Mouse (Mus musculus) layer of hippocampus, adult 2 months (tissue): Measurements from ENCODE around the gene Pkn3. TPM values are rescaled to one million over a fixed set of nuclear protein-coding genes. Genes with fewer than 3 reads are reported as not detected.
A peak's percentile ranks its signal among the peaks of the same experiment; 100 is the strongest.

Experiments
- DNase-seq, 2 experiments: peaks; one replicate each; pipeline ENCODE4 v3.0.0; 2022; ENCODE audit warnings: low spot score in 2 of 2
- H3K27ac ChIP-seq: fragments of 200-600 bp; 2 replicates; pipeline ENCODE4 v1.8.1; 2022
- H3K4me3 ChIP-seq: fragments of 200-600 bp; 2 replicates; pipeline ENCODE4 v1.8.1; 2022; ENCODE audit warnings: mild to moderate bottlenecking
- CTCF ChIP-seq: fragments of 200-600 bp; conservative IDR thresholded peaks from 2 replicates; pipeline ENCODE4 v1.8.1; 2022; ENCODE audit warnings: antibody characterized with exemption, mild to moderate bottlenecking, moderate library complexity
- total RNA-seq, 2 experiments: library from RNA; stranded (reverse); gene quantifications; 2 replicates each; pipeline ENCODE4 v1.2.3; 2021

Pkn3 gene
- total RNA-seq, 2 experiments from 2014 or later = 1.7 to 2.1 TPM

DNA sequence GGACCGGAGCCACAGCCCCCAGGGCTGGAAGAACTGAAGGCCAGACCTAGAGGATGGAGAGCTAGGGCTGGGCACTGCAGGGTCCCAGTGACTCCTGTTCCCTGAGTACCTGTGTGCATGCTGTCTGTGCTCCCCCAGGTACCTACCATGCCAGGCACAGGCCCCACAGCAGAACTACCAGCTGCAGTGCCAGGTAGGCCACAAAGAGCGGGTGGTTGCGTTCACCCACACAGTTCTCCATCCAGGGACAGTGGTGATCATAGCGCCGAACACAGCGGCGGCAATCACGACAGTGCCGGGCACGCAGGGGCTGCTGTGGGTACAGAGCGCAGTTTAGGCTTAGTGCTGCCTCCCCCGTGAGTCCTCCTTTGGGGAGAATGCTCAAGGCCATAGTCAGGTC lies 14.0 kb downstream of the Pkn3 start:
- no peak overlapping the region for H3K4me3 ChIP-seq
- DNase-seq = no peak
- H3K27ac ChIP-seq = no peak overlapping the region
- TF ChIP-seq CTCF = no peak

DNA sequence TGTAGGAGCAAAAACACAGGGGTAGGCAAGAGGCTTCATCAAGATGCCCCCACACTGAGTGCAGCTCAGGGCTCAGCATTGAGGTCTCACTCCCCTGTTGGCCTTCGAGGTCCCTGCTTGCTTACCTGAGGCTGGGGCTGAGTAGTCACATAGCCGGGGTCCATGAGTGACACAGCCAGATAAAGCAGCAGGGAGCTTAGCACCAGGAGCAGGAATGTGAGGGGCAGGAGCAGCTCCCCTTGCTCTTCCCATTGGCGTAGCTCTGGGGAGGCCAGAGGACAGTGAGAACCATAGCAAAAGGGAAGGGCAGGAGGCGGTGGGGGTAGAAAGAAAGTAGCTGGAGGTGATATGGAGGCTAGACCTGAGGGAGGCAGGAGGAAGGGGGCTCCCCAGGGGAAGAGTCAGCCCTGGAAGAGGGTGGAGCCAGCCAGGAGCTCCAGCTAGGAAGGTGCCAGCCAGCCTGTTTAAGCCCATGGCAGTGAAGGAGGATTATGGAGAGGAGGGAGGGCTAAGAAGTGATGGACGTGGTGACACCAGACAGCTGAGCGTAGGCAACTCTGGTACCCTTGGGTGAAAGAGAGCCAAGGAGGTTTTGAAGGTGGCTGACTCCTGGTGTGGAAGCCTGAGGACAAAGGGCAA lies 14.9 kb downstream of the Pkn3 start:
- no peak for TF ChIP-seq CTCF
- Histone ChIP-seq H3K4me3 (no peak overlapping the region; the same call in 1 of the 2 replicates), H3K27ac (no peak overlapping the region)
- DNase-seq = no peak

DNA sequence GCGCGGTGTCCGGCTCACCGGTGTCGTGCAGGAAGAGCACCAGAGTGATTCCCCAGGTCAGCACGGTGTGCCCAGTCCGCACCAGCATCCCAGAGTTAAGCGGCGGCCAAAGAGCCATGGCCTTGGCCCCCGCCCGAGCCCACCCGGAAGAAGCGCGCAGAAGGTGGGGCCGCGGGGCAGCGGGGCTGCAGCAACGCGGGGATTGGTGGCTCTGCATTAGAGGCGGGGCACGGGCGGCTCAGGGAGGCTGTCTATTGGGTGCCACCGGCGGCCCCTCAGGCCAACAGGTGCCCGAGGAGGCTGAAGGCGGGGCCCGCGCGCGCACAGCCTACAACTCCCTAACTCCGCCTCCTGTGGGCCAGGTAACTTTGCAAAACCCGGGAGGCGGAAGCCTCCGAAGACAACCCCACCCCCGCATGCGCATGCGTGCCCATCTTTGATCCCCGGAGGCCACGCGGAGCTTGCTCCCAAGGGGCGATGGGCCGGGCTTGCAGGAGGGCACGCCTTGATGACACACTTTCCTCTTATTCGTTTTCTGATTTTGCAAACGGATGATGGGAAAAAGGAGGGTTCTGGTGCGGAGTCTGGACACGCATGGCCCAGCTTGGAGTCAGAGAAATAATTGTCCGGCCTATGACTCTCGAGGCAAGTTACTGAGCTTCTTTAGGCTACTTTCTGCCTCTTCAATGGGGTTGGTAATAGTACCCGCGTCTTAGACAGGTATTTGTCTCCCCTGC lies 16.2 kb downstream of the Pkn3 start, which contains the start of gene Zdhhc12:
Gene Zdhhc12, minus strand, starts transcription at position 178 of the 737 bp plus-strand sequence.
- H3K4me3 ChIP-seq = peak within 1 kb of the TSS; percentile 84
- TF ChIP-seq CTCF = no peak; the same call in 1 of the 2 replicates
- H3K27ac ChIP-seq = peak within 1 kb of the TSS; percentile 86
- peak; percentile 89 to 95 for DNase-seq

DNA sequence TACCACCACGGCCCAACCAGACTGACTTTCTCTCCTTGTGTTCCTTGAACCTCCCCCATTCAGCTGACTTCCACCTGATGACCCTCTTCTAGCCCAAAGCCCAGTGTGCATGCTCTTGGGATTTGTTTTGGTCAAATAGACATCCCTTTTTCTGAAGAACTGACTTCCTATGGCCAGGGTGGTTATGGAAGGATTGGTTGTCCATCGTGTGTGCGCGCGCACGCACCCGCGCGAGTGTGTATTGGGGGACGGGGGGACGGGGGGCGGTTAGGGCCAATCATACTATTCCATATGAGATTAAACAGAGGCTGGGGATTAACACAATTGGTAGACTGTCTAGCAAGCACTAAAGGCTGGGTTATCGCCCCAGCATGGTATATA lies 16.7 kb downstream of the Pkn3 start:
- no peak for DNase-seq
- H3K27ac ChIP-seq = peak overlapping the region; percentile 86

DNA sequence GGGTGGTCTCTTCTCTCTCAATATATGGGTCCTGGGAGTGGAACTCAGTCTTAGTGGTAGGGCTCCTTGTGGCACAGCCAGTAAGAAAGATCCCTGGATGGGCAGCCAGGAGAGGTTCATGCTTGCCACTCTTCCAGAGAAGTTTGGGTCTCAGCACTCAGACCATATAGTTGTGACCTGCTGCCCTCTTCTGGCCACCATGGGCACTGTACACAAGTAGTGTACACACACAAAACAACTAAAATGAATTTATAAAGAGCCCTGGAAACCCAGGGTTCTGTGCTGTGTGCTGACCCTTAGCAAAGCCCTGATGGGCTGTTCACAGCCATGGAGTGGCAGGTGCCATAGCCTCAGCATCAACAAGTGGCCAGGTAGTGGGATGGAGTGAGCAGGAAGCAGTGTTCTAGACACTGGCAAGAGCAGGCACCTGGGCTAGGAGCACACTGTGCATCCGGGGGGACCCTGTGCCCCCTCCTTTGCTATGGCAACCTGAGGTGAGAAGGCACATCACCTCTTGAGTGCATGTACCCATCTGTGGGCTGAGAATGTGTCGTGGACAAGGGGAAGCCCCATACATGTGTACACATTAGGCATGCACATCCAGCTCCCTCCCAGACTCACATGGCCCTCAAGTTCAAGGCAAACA lies 18.5 kb downstream of the Pkn3 start:
- no peak overlapping the region for H3K27ac ChIP-seq
- no peak overlapping the region for H3K4me3 ChIP-seq
- DNase-seq = no peak
- TF ChIP-seq CTCF = peak; percentile 77

More for the DNA sequence above, 16.7 kb downstream of the Pkn3 start:
- TF ChIP-seq CTCF = no peak
- peak overlapping the region; percentile 84 for H3K4me3 ChIP-seq

- H3K4me3 ChIP-seq = no peak overlapping the region
- no peak for DNase-seq
- H3K27ac ChIP-seq = no peak overlapping the region
- peak; percentile 44 for TF ChIP-seq CTCF
These were observed 22.7 kb downstream of the Pkn3 start for GRCm38 (mm10) chr2:30100214-30100613.

GRCm38 (mm10) chr2:30106364-30106763 lies 28.9 kb downstream of the Pkn3 start:
- H3K27ac ChIP-seq = no peak overlapping the region
- H3K4me3 ChIP-seq = no peak overlapping the region
- peak; percentile 82 for TF ChIP-seq CTCF
- DNase-seq = peak in 1 of 2 experiments; percentile 52

GRCm38 (mm10) chr2:30107646-30108045 lies 30.2 kb downstream of the Pkn3 start:
- no peak for TF ChIP-seq CTCF
- DNase-seq = no peak
- no peak overlapping the region for H3K27ac ChIP-seq
- H3K4me3 ChIP-seq = no peak overlapping the region

GRCm38 (mm10) chr2:30108260-30108659 lies 30.8 kb downstream of the Pkn3 start:
- no peak for TF ChIP-seq CTCF
- H3K4me3 ChIP-seq = no peak overlapping the region

DNA sequence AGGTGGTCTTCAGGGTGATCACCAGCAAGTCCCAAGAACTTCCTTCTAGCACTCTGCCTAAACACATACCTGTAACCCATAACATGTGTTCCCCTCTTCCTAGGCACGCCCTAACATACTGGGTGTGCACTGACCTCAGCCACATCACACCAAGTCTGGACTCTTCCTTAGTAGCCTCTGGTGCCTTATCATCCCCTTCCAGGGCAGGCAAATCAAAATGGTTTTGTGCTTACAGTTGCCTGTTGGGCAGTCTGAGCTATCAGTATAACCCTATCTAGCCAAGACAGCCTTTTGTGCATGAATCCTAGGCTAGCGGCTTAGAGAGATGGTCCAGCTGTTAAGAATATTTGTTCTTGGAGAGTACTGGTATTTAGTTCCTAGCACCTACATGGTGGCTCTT lies 34.0 kb downstream of the Pkn3 start:
- no peak for TF ChIP-seq CTCF
- H3K27ac ChIP-seq = no peak overlapping the region
- no peak for DNase-seq
- no peak overlapping the region for H3K4me3 ChIP-seq

More at GRCm38 (mm10) chr2:30108260-30108659, 30.8 kb downstream of the Pkn3 start:
- no peak overlapping the region for H3K27ac ChIP-seq
- DNase-seq = no peak

DNA sequence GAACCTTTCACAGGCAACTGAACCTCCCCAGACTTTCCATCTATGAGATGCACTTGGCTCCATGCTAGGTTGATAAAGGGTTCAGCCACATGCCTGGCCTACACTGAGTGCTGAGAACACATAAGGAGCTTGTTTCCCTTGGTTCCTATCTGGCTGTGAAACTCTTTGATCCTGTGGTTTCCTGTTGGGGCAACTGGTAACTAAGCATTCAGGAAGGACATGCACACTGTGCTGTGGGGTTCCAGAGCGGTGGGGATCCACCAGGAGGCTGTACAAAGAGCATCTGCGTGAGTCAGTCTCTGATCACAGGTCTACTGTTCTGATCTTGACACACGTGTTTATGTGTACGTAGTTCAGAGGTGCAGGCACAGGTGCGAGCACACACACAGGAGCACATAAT lies 35.1 kb downstream of the Pkn3 start:
- no peak for TF ChIP-seq CTCF
- Histone ChIP-seq H3K4me3 (no peak overlapping the region), H3K27ac (no peak overlapping the region)
- no peak for DNase-seq

GRCm38 (mm10) chr2:30119641-30120051 lies 42.2 kb downstream of the Pkn3 start:
- Histone ChIP-seq H3K4me3 (peak overlapping the region; percentile 5; the same call in 1 of the 2 replicates), H3K27ac (peak overlapping the region; percentile 97)
- peak; percentile 76 to 89 for DNase-seq
- TF ChIP-seq CTCF = peak; percentile 21; the same call in 1 of the 2 replicates

- TF ChIP-seq CTCF = no peak
- peak overlapping the region; percentile 97 for H3K27ac ChIP-seq
- H3K4me3 ChIP-seq = no peak overlapping the region; the same call in 1 of the 2 replicates
- no peak for DNase-seq
These were observed 42.8 kb downstream of the Pkn3 start for GRCm38 (mm10) chr2:30120269-30120668.

- Histone ChIP-seq H3K4me3 (peak overlapping the region; percentile 88), H3K27ac (peak overlapping the region; percentile 97)
- peak; percentile 46 to 64 for DNase-seq
- TF ChIP-seq CTCF = no peak
These were observed 45.3 kb downstream of the Pkn3 start for GRCm38 (mm10) chr2:30122766-30123165.
